Mouse (Mus musculus): Measurements from ENCODE around the gene Mepce. TPM values are rescaled to one million over a fixed set of nuclear protein-coding genes. Genes with fewer than 3 reads are reported as not detected.

Mepce gene
- polyA plus RNA-seq, 1 experiment, result 18.2 TPM

DNA sequence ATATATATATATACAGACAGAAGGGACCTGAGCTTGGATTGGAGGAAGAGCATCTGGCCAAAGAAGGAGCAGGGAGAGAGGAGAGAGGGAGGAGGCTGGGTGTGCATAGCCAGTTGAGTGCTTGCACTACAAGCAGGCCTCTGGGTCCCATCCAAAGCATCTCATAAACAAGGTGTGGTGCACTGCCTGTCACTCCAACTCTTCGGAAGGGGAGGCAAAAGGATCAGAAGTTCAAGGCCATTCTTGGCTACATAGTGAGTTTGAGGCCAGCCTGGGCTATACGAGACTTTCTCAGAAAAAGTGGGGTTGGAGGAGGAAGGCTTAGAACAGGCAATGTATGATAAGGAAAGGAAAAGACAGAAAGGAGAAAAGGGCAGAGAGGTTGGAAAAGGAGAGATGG is 38.5 kb upstream of the Mepce start:
- no peak for TF ChIP-seq TAL1 (IDR thresholded peaks at IDR 0.05; ENCODE audit: low read length)
- TF ChIP-seq GATA1 (IDR thresholded peaks at IDR 0.05; ENCODE audit: low read length), result no peak
- Histone ChIP-seq H3K9me3 (ENCODE audit: control insufficient read depth, low read length) (no peaks in the 10 kb centered on the region), H3K36me3 (ENCODE audit: control insufficient read depth) (no peaks in the 10 kb centered on the region), H3K4me1 (ENCODE audit: control insufficient read depth) (no peaks in the 10 kb centered on the region), H3K27me3 (ENCODE audit: control insufficient read depth) (no peaks in the 10 kb centered on the region), H3K4me3 (replicated peaks) (no peak overlapping the region)

DNA sequence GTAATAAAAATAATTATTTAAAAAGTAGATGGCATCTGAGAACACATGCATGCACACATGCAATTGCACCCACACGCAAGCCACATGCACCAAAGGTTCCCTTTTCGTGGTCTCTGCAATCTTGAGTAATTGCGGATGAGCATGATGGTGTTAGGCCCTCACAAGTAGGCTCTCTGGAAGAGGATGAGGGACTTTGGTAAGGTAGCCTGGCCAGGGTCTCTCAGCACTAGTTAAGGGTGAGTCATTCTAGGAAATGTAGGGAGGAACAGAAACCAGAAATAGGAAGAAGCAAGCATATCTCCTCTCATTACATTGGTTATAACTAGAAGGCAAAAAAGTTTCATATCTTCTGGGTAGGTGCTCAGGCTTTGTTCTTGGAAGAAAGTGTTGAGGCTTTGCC is 37.6 kb upstream of the Mepce start:
- Histone ChIP-seq H3K9me3 (ENCODE audit: control insufficient read depth, low read length) (no peaks in the 10 kb centered on the region), H3K4me3 (replicated peaks) (no peak overlapping the region)

DNA sequence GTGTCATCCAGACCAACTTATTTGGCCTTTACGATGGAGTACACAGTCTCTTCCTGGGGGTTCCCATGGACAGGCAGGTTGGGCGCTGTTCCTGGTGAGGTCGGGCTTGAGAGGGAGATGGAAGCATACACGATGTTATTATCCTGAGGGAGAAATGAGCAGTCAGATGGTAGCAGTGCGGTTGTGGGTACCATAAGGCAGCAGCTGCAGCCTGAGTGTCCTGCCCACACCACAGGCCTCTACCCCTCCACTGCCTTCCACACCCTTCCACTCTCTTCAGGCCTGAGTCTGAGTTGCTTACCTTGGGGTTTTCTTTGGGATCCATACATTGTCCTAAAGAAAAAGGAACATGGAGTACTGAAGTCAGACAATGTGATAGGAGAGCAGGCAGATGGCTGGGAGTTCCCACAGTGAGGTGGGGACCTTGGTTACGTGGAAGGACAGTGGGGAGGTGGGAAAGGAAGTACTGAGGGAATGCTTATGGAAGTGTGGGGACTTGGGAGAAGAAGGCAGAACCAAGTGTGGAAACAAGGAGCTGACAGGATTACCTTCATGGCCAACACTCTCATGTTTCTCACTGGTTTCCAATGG is 36.1 kb upstream of the Mepce start:
- no peaks in the 10 kb centered on the region for H3K9me3 ChIP-seq (ENCODE audit: control insufficient read depth, low read length)
- TF ChIP-seq TAL1 (IDR thresholded peaks at IDR 0.05; ENCODE audit: low read length), result no peak
- TF ChIP-seq GATA1 (IDR thresholded peaks at IDR 0.05; ENCODE audit: low read length), result no peak
- no peaks in the 10 kb centered on the region for H3K4me1 ChIP-seq (ENCODE audit: control insufficient read depth)
- H3K4me3 ChIP-seq (replicated peaks), result no peak overlapping the region
- no peaks in the 10 kb centered on the region for H3K27me3 ChIP-seq (ENCODE audit: control insufficient read depth)
- H3K36me3 ChIP-seq (ENCODE audit: control insufficient read depth), result no peaks in the 10 kb centered on the region

More for the DNA sequence above, 37.6 kb upstream of the Mepce start:
- Histone ChIP-seq H3K27me3 (ENCODE audit: control insufficient read depth) (no peaks in the 10 kb centered on the region), H3K4me1 (ENCODE audit: control insufficient read depth) (no peaks in the 10 kb centered on the region), H3K36me3 (ENCODE audit: control insufficient read depth) (no peaks in the 10 kb centered on the region)
- TF ChIP-seq TAL1 (IDR thresholded peaks at IDR 0.05; ENCODE audit: low read length) (no peak), GATA1 (IDR thresholded peaks at IDR 0.05; ENCODE audit: low read length) (no peak)

DNA sequence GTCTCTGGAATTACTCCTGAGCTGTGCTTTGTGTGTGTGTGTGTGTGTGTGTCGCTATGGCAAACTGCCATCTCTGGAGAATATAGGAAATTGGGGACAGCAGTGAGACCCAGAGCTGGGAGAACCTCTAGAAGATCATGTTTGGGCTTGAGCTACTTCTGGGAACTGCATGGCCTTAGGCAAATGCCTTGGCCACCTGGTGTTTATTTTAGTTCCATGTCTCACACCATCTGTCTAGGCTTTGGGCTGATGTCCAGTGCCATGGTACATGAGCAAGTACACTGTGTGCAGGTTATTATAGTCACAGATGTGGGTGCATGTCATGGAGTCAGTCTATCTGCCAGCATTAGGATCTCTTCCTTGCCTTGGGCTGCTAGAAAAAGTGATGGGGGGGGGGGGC is 35.1 kb upstream of the Mepce start:
- Histone ChIP-seq H3K4me3 (replicated peaks) (no peak overlapping the region), H3K9me3 (ENCODE audit: control insufficient read depth, low read length) (no peaks in the 10 kb centered on the region), H3K36me3 (ENCODE audit: control insufficient read depth) (no peaks in the 10 kb centered on the region), H3K4me1 (ENCODE audit: control insufficient read depth) (no peaks in the 10 kb centered on the region), H3K27me3 (ENCODE audit: control insufficient read depth) (no peaks in the 10 kb centered on the region)
- TF ChIP-seq GATA1 (IDR thresholded peaks at IDR 0.05; ENCODE audit: low read length) (no peak), TAL1 (IDR thresholded peaks at IDR 0.05; ENCODE audit: low read length) (no peak)

DNA sequence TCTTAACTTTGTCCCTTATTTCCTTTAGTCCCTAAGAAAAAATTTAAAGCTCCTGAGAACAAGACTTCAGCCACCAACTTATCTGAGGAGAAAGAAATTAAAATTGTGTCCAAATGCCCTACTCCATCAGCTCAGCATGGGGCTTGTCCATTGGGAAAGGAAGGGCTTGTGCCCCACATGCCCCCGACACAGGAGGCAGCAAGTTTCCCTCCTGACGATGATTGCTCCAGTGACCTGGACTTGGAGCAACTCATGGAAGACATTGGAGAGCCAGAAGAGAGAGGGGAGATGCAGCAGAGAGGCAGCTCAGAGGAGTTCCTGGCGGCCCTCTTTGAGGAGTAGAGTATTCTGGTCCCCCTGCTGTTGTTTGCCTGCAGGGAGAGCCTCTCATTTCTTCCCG is 34.7 kb upstream of the Mepce start:
- H3K9me3 ChIP-seq (ENCODE audit: control insufficient read depth, low read length), result no peaks in the 10 kb centered on the region
- H3K4me1 ChIP-seq (ENCODE audit: control insufficient read depth), result no peaks in the 10 kb centered on the region
- no peaks in the 10 kb centered on the region for H3K36me3 ChIP-seq (ENCODE audit: control insufficient read depth)
- TF ChIP-seq GATA1 (IDR thresholded peaks at IDR 0.05; ENCODE audit: low read length), result no peak
- no peak for TF ChIP-seq TAL1 (IDR thresholded peaks at IDR 0.05; ENCODE audit: low read length)
- H3K4me3 ChIP-seq (replicated peaks), result no peak overlapping the region
- H3K27me3 ChIP-seq (ENCODE audit: control insufficient read depth), result no peaks in the 10 kb centered on the region

DNA sequence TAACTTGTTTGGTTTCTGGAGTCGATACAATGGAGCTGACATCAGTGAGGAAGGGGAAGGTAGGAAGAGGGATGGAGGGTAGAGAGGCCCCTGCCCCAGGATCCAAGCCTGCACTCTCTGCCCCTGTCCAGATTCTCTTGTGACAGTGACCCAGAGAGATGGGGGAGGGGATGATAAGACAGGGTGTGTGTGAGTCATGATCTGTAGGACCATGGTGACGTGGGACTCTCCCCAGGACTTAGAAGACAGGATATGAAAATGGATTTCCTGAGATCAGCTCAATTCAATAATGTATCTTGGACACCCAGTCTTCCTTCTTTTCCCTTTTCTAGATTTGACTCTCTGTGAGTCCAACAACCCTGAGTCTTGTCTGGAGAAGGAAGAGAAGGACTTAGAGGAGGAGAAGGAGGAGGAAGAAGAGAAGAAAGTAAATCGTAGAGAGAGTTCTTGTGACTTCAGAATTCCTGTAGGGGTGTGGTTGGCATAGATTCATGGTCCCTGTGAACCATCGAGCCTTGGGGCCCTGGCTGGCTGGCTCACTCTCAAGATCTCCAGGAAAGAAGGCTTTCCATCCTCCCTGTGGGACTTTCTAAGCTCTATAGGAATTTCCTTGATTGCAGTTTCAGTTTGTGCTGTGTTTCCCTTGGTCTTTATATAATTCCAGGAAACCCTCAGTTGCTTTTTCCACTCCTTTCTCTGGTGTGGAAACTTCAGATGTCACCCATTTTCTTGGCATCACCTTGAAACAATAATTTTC is 30.2 kb upstream of the Mepce start:
- H3K27me3 ChIP-seq (ENCODE audit: control insufficient read depth), result no peaks in the 10 kb centered on the region
- H3K4me1 ChIP-seq (ENCODE audit: control insufficient read depth), result no peaks in the 10 kb centered on the region
- H3K9me3 ChIP-seq (ENCODE audit: control insufficient read depth, low read length), result no peaks in the 10 kb centered on the region; the same call in 1 of the 2 replicates
- no peak overlapping the region for H3K4me3 ChIP-seq (replicated peaks)
- TF ChIP-seq TAL1 (IDR thresholded peaks at IDR 0.05; ENCODE audit: low read length) (no peak), GATA1 (IDR thresholded peaks at IDR 0.05; ENCODE audit: low read length) (no peak)
- H3K36me3 ChIP-seq (ENCODE audit: control insufficient read depth), result no peaks in the 10 kb centered on the region

DNA sequence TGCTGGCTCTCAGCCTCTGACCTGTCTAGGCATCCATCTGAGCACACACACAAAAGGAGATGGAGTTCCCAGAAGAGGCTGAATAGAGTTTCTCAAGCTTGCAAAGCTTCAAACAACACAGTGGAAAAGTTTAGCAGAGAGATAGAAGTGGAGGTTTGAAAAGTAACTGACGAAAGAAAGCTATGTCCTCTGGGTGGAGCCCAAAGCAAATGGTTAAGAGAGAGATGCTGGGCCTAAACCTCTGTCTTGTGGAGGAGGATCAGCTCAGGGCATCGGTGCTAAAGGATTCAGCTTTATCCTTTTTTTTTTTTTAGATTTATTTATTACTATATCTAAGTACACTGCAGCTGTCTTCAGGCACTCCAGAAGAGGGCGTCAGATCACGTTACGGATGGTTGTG is 20.9 kb upstream of the Mepce start:
- no peaks in the 10 kb centered on the region for H3K4me1 ChIP-seq (ENCODE audit: control insufficient read depth)
- H3K36me3 ChIP-seq (ENCODE audit: control insufficient read depth), result no peaks in the 10 kb centered on the region
- no peak for TF ChIP-seq TAL1 (IDR thresholded peaks at IDR 0.05; ENCODE audit: low read length)
- no peak for TF ChIP-seq GATA1 (IDR thresholded peaks at IDR 0.05; ENCODE audit: low read length)
- H3K4me3 ChIP-seq (replicated peaks), result no peak overlapping the region
- no peaks in the 10 kb centered on the region for H3K9me3 ChIP-seq (ENCODE audit: control insufficient read depth, low read length)
- H3K27me3 ChIP-seq (ENCODE audit: control insufficient read depth), result no peaks in the 10 kb centered on the region

DNA sequence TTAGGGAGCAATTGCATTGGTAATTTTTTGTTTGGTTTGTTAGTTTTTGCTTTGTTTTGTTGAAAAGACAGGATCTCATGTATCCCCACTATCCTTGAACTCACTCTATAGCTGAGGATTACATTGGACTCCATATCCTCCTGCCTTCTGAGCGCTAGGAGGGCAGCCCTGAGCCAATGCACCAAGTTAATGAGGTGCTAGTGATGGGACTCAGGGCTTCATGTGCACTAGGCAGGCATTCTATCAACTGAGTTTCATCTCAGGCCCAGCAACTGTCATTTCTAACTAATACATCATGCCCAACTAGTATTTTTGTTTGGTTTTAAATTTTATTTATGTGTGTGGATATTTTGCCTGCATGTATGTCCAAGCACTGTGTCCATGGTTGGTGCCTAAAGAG is 18.7 kb upstream of the Mepce start:
- Histone ChIP-seq H3K9me3 (ENCODE audit: control insufficient read depth, low read length) (no peaks in the 10 kb centered on the region), H3K4me1 (ENCODE audit: control insufficient read depth) (no peaks in the 10 kb centered on the region), H3K27me3 (ENCODE audit: control insufficient read depth) (no peaks in the 10 kb centered on the region), H3K36me3 (ENCODE audit: control insufficient read depth) (no peaks in the 10 kb centered on the region), H3K4me3 (replicated peaks) (no peak overlapping the region)
- TF ChIP-seq TAL1 (IDR thresholded peaks at IDR 0.05; ENCODE audit: low read length) (no peak), GATA1 (IDR thresholded peaks at IDR 0.05; ENCODE audit: low read length) (no peak)

DNA sequence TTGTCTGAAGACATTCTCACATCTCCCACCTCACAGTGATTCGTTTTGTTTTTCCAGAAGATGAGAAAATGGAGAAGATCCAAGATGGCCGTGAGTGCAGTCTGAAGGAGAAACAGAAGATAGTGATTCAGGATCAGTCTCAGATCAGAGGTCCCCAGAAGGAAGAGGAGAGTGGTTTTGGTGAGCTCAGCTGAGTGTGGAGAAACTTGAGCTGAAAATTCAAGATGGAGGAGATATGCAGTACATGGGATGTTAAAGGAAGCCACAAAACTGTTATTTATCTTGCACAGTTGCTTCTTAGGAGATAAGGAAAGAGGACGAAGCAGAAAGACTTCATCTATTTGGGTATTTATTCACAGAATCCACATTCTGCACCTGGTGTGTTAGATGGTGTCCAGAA is 13.5 kb upstream of the Mepce start:
- no peak overlapping the region for H3K4me3 ChIP-seq (replicated peaks)
- no peaks in the 10 kb centered on the region for H3K9me3 ChIP-seq (ENCODE audit: control insufficient read depth, low read length)
- no peaks in the 10 kb centered on the region for H3K27me3 ChIP-seq (ENCODE audit: control insufficient read depth)
- TF ChIP-seq GATA1 (IDR thresholded peaks at IDR 0.05; ENCODE audit: low read length), result no peak
- TF ChIP-seq TAL1 (IDR thresholded peaks at IDR 0.05; ENCODE audit: low read length), result no peak
- H3K36me3 ChIP-seq (ENCODE audit: control insufficient read depth), result no peaks in the 10 kb centered on the region
- H3K4me1 ChIP-seq (ENCODE audit: control insufficient read depth), result no peaks in the 10 kb centered on the region

Measured in erythroblast, embryonic 14.5 days (primary cell).